Mouse (Mus musculus) CD4-positive, CD25-positive, alpha-beta regulatory T cell, adult 4 months (primary cell): Measurements from ENCODE around the gene Igsf23. TPM values are rescaled to one million over a fixed set of nuclear protein-coding genes. Genes with fewer than 3 reads are reported as not detected.

Experiments
- polyA plus RNA-seq, 2 experiments: library from polyadenylated mRNA; unstranded; fragments of 100-300 nt; shearing (Covaris generic); gene quantifications; one replicate each; pipeline ENCODE4 v1.2.1; 2017

The Igsf23 gene
- polyA plus RNA-seq, 2 experiments from 2014 or later: 11.1 to 17.6 TPM

Other genes starting within 250 kb of the Igsf23 start
- gene Tomm40, start 235.3 kb downstream of the Igsf23 start, polyA plus RNA-seq: 1 to 10 TPM; 3.7 to 6.9 TPM
- under 1 TPM in 1 of 2 experiments, not detected in 1; 0.12 TPM for gene Nectin2, start 200.3 kb downstream of the Igsf23 start, polyA plus RNA-seq
- gene Bcam, start 179.7 kb downstream of the Igsf23 start, polyA plus RNA-seq: 1 to 10 TPM; 2.5 to 3.7 TPM
- gene Cblc, start 153.9 kb downstream of the Igsf23 start, polyA plus RNA-seq: not detected
- 10 to 100 TPM; 16.0 to 20.5 TPM for gene Bcl3, start 128.0 kb downstream of the Igsf23 start, polyA plus RNA-seq
- not detected for gene Gm19345, start 98.8 kb downstream of the Igsf23 start, polyA plus RNA-seq
- gene Ceacam16, start 89.5 kb downstream of the Igsf23 start, polyA plus RNA-seq: not detected
- not detected for gene Ceacam19, start 62.8 kb downstream of the Igsf23 start, polyA plus RNA-seq
- gene Pvr, start 29.6 kb downstream of the Igsf23 start, polyA plus RNA-seq: 10 to 100 TPM; 22.2 to 24.7 TPM
- gene Ceacam20, start 14.7 kb upstream of the Igsf23 start, polyA plus RNA-seq: not detected
- gene Nlrp9b, start 40.7 kb upstream of the Igsf23 start, polyA plus RNA-seq: not detected
- gene Vmn1r91, start 148.9 kb upstream of the Igsf23 start, polyA plus RNA-seq: not detected
- not detected for gene Gm16442, start 171.8 kb upstream of the Igsf23 start, polyA plus RNA-seq
- not detected for gene Vmn1r93, start 188.3 kb upstream of the Igsf23 start, polyA plus RNA-seq
- gene Vmn1r94, start 217.6 kb upstream of the Igsf23 start, polyA plus RNA-seq: not detected
- not detected for gene Vmn1r95, start 243.0 kb upstream of the Igsf23 start, polyA plus RNA-seq